Mouse (Mus musculus): ENCODE measurements around the gene Rpa2. TPM values are rescaled to one million over a fixed set of nuclear protein-coding genes. Genes with fewer than 3 reads are reported as not detected.
"Not testable (repeated sequence)": the region's sequence is repeated elsewhere in the genome, so short reads cannot be mapped to it uniquely, and the experiment has no call there.

Rpa2 gene
- polyA plus RNA-seq, 1 experiment from 2014 or later = 176 TPM

- ATAC-seq (replicated peaks; ENCODE audit: insufficient number of reproducible peaks, low FRiP score, low TSS enrichment, low read depth) = no peak
- no peaks in the 10 kb centered on the region for H3K9me3 ChIP-seq (replicated peaks; ENCODE audit: control insufficient read depth, low read length)
- H3K27ac ChIP-seq (replicated peaks; ENCODE audit: low read depth, low read length) = no peak overlapping the region
- peaks cover 5% of the 10 kb centered on the region; the same call in 1 of the 2 replicates for H3K27me3 ChIP-seq (ENCODE audit: control insufficient read depth, insufficient read depth, low read length)
- WGBS = 72% methylated on average over 9 of the region's 9 CpGs
- no peak overlapping the region for H3K4me2 ChIP-seq (ENCODE audit: low read depth, low read length)
- H3K4me1 ChIP-seq (ENCODE audit: control insufficient read depth, insufficient read depth, low read length) = no peaks in the 10 kb centered on the region
- no peaks in the 10 kb centered on the region for H3K36me3 ChIP-seq (replicated peaks; ENCODE audit: control insufficient read depth, insufficient read depth, low read depth, low read length)
- DNase-seq (ENCODE audit: low spot score) = no peak
- H3K4me3 ChIP-seq (ENCODE audit: low read depth, low read length) = no peak overlapping the region
- H3K9ac ChIP-seq (replicated peaks; ENCODE audit: low read length) = no peak overlapping the region
Observed at GRCm38 (mm10) chr4:132794028-132794427, 25.9 kb downstream of the Rpa2 start.

- 78% methylated on average over 8 of the region's 8 CpGs for WGBS
- no peak for DNase-seq (ENCODE audit: low spot score)
- Histone ChIP-seq H3K36me3 (replicated peaks; ENCODE audit: control insufficient read depth, insufficient read depth, low read depth, low read length) (no peaks in the 10 kb centered on the region), H3K9ac (replicated peaks; ENCODE audit: low read length) (no peak overlapping the region), H3K4me2 (ENCODE audit: low read depth, low read length) (no peak overlapping the region), H3K9me3 (replicated peaks; ENCODE audit: control insufficient read depth, low read length) (no peaks in the 10 kb centered on the region), H3K4me3 (ENCODE audit: low read depth, low read length) (no peak overlapping the region), H3K27me3 (ENCODE audit: control insufficient read depth, insufficient read depth, low read length) (peaks cover 5% of the 10 kb centered on the region; the same call in 1 of the 2 replicates), H3K4me1 (ENCODE audit: control insufficient read depth, insufficient read depth, low read length) (no peaks in the 10 kb centered on the region), H3K27ac (replicated peaks; ENCODE audit: low read depth, low read length) (no peak overlapping the region)
- no peak for ATAC-seq (replicated peaks; ENCODE audit: insufficient number of reproducible peaks, low FRiP score, low TSS enrichment, low read depth)
Observed at GRCm38 (mm10) chr4:132794760-132795159, 26.6 kb downstream of the Rpa2 start.

GRCm38 (mm10) chr4:132795171-132795570 lies 27.0 kb downstream of the Rpa2 start:
- DNase-seq (ENCODE audit: low spot score) = no peak
- WGBS = 53% methylated on average over 7 of the region's 7 CpGs

GRCm38 (mm10) chr4:132796196-132796886 lies 28.2 kb downstream of the Rpa2 start, which contains the start of gene Themis2:
Gene Themis2 (minus strand): TSS chr4:132796387.
- H3K27me3 ChIP-seq (ENCODE audit: control insufficient read depth, insufficient read depth, low read length) = peaks cover 5% of the 10 kb centered on the region; the same call in 1 of the 2 replicates
- no peak within 1 kb of the TSS for H3K27ac ChIP-seq (replicated peaks; ENCODE audit: low read depth, low read length)
- 4% methylated on average over 21 of the region's 21 CpGs for WGBS
- H3K9me3 ChIP-seq (replicated peaks; ENCODE audit: control insufficient read depth, low read length) = no peaks in the 10 kb centered on the region
- peak within 1 kb of the TSS; percentile 15; the same call in 1 of the 2 replicates for H3K9ac ChIP-seq (replicated peaks; ENCODE audit: low read length)
- peak within 1 kb of the TSS; percentile 21; the same call in 1 of the 2 replicates for H3K4me3 ChIP-seq (ENCODE audit: low read depth, low read length)
- ATAC-seq (replicated peaks; ENCODE audit: insufficient number of reproducible peaks, low FRiP score, low TSS enrichment, low read depth) = no peak
- no peaks in the 10 kb centered on the region for H3K4me1 ChIP-seq (ENCODE audit: control insufficient read depth, insufficient read depth, low read length)
- DNase-seq (ENCODE audit: low spot score) = peak; percentile 67
- H3K4me2 ChIP-seq (ENCODE audit: low read depth, low read length) = peak within 1 kb of the TSS; percentile 37; the same call in 1 of the 2 replicates
- no peaks in the 10 kb centered on the region for H3K36me3 ChIP-seq (replicated peaks; ENCODE audit: control insufficient read depth, insufficient read depth, low read depth, low read length)

More at GRCm38 (mm10) chr4:132795171-132795570, 27.0 kb downstream of the Rpa2 start:
- Histone ChIP-seq H3K27ac (replicated peaks; ENCODE audit: low read depth, low read length) (no peak overlapping the region), H3K9me3 (replicated peaks; ENCODE audit: control insufficient read depth, low read length) (no peaks in the 10 kb centered on the region), H3K4me1 (ENCODE audit: control insufficient read depth, insufficient read depth, low read length) (no peaks in the 10 kb centered on the region), H3K36me3 (replicated peaks; ENCODE audit: control insufficient read depth, insufficient read depth, low read depth, low read length) (no peaks in the 10 kb centered on the region), H3K9ac (replicated peaks; ENCODE audit: low read length) (no peak overlapping the region), H3K27me3 (ENCODE audit: control insufficient read depth, insufficient read depth, low read length) (peaks cover 5% of the 10 kb centered on the region; the same call in 1 of the 2 replicates), H3K4me2 (ENCODE audit: low read depth, low read length) (no peak overlapping the region), H3K4me3 (ENCODE audit: low read depth, low read length) (no peak overlapping the region)
- ATAC-seq (replicated peaks; ENCODE audit: insufficient number of reproducible peaks, low FRiP score, low TSS enrichment, low read depth) = no peak

- Histone ChIP-seq H3K9me3 (replicated peaks; ENCODE audit: control insufficient read depth, low read length) (no peaks in the 10 kb centered on the region), H3K4me2 (ENCODE audit: low read depth, low read length) (no peak overlapping the region), H3K36me3 (replicated peaks; ENCODE audit: control insufficient read depth, insufficient read depth, low read depth, low read length) (no peaks in the 10 kb centered on the region), H3K9ac (replicated peaks; ENCODE audit: low read length) (no peak overlapping the region), H3K27me3 (ENCODE audit: control insufficient read depth, insufficient read depth, low read length) (peaks cover 5% of the 10 kb centered on the region; the same call in 1 of the 2 replicates), H3K4me1 (ENCODE audit: control insufficient read depth, insufficient read depth, low read length) (no peaks in the 10 kb centered on the region), H3K27ac (replicated peaks; ENCODE audit: low read depth, low read length) (no peak overlapping the region), H3K4me3 (ENCODE audit: low read depth, low read length) (no peak overlapping the region)
- no peak for ATAC-seq (replicated peaks; ENCODE audit: insufficient number of reproducible peaks, low FRiP score, low TSS enrichment, low read depth)
- WGBS = 86% methylated on average over 1 of the region's 1 CpGs
- no peak for DNase-seq (ENCODE audit: low spot score)
Observed at GRCm38 (mm10) chr4:132797461-132797860, 29.3 kb downstream of the Rpa2 start.

GRCm38 (mm10) chr4:132798028-132798427 lies 29.9 kb downstream of the Rpa2 start:
- WGBS = 83% methylated on average over 4 of the region's 4 CpGs
- Histone ChIP-seq H3K9me3 (replicated peaks; ENCODE audit: control insufficient read depth, low read length) (no peaks in the 10 kb centered on the region), H3K27ac (replicated peaks; ENCODE audit: low read depth, low read length) (no peak overlapping the region), H3K4me3 (ENCODE audit: low read depth, low read length) (no peak overlapping the region), H3K4me2 (ENCODE audit: low read depth, low read length) (no peak overlapping the region), H3K4me1 (ENCODE audit: control insufficient read depth, insufficient read depth, low read length) (no peaks in the 10 kb centered on the region), H3K27me3 (ENCODE audit: control insufficient read depth, insufficient read depth, low read length) (peaks cover 5% of the 10 kb centered on the region; the same call in 1 of the 2 replicates), H3K9ac (replicated peaks; ENCODE audit: low read length) (no peak overlapping the region), H3K36me3 (replicated peaks; ENCODE audit: control insufficient read depth, insufficient read depth, low read depth, low read length) (no peaks in the 10 kb centered on the region)
- DNase-seq (ENCODE audit: low spot score) = no peak
- ATAC-seq (replicated peaks; ENCODE audit: insufficient number of reproducible peaks, low FRiP score, low TSS enrichment, low read depth) = no peak

- not testable (repeated sequence) for H3K27me3 ChIP-seq (ENCODE audit: control insufficient read depth, insufficient read depth, low read length); H3K27ac ChIP-seq (replicated peaks; ENCODE audit: low read depth, low read length); H3K4me3 ChIP-seq (ENCODE audit: low read depth, low read length); H3K9me3 ChIP-seq (replicated peaks; ENCODE audit: control insufficient read depth, low read length); H3K36me3 ChIP-seq (replicated peaks; ENCODE audit: control insufficient read depth, insufficient read depth, low read depth, low read length); H3K4me2 ChIP-seq (ENCODE audit: low read depth, low read length); H3K4me1 ChIP-seq (ENCODE audit: control insufficient read depth, insufficient read depth, low read length); DNase-seq (ENCODE audit: low spot score); H3K9ac ChIP-seq (replicated peaks; ENCODE audit: low read length); ATAC-seq (replicated peaks; ENCODE audit: insufficient number of reproducible peaks, low FRiP score, low TSS enrichment, low read depth)
- WGBS = 87% methylated on average over 3 of the region's 3 CpGs
Observed at GRCm38 (mm10) chr4:132798666-132799065, 30.5 kb downstream of the Rpa2 start.

GRCm38 (mm10) chr4:132799845-132800244 lies 31.7 kb downstream of the Rpa2 start:
- 92% methylated on average over 4 of the region's 4 CpGs for WGBS
- Histone ChIP-seq H3K36me3 (replicated peaks; ENCODE audit: control insufficient read depth, insufficient read depth, low read depth, low read length) (no peaks in the 10 kb centered on the region), H3K27me3 (ENCODE audit: control insufficient read depth, insufficient read depth, low read length) (peaks cover 1% of the 10 kb centered on the region; the same call in 1 of the 2 replicates), H3K27ac (replicated peaks; ENCODE audit: low read depth, low read length) (no peak overlapping the region), H3K9ac (replicated peaks; ENCODE audit: low read length) (no peak overlapping the region), H3K9me3 (replicated peaks; ENCODE audit: control insufficient read depth, low read length) (no peaks in the 10 kb centered on the region), H3K4me2 (ENCODE audit: low read depth, low read length) (no peak overlapping the region), H3K4me3 (ENCODE audit: low read depth, low read length) (no peak overlapping the region), H3K4me1 (ENCODE audit: control insufficient read depth, insufficient read depth, low read length) (no peaks in the 10 kb centered on the region)
- ATAC-seq (replicated peaks; ENCODE audit: insufficient number of reproducible peaks, low FRiP score, low TSS enrichment, low read depth) (no peak), DNase-seq (ENCODE audit: low spot score) (no peak)
